Mouse (Mus musculus) heart, adult 2 months (tissue): Measurements from ENCODE around the gene Emp3.

ENCODE experiments used
- CTCF ChIP-seq: fragments of 200-600 bp; IDR thresholded peaks from 2 replicates; pipeline ENCODE4 v1.8.1; 2022; ENCODE audit warnings: antibody characterized with exemption, mild to moderate bottlenecking, moderate library complexity
- POLR2A ChIP-seq: fragments of 200-500 bp; IDR thresholded peaks from 2 replicates; pipeline ENCODE4 v1.6.1; 2011; ENCODE audit warnings: mild to moderate bottlenecking, low read depth, low read length, control low read depth; ENCODE audit not compliant: insufficient read depth

DNA sequence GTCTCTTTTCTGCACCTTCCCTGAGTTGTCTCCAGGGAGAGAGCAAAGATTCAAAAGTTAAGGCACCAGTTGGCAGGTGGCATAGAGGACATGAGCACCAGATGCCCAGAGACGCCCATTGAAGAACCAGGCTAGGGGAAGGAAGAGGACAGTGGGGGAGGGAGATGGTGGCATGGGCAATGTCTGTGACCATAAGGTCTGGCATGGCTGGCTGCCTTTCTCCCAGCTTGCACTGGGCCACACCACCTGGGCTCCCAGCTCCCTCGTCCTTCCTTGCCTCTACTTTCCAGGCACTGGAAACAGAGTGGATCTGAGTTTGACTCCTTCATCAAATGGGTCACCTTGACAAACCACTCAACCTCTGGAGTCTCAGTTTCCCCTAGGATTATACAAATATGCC, 28.6 kb downstream of the Emp3 start:
- TF ChIP-seq POLR2A (no peak), CTCF (no peak)
